Mouse (Mus musculus) bone marrow, adult 2 months (tissue): ENCODE data around the gene Ulk4.

ENCODE experiments used
- CTCF ChIP-seq: fragments of 200-500 bp; IDR thresholded peaks from 2 replicates; pipeline ENCODE4 v1.5.1; 2011; ENCODE audit warnings: low read length, control low read depth; ENCODE audit not compliant: control insufficient read depth, insufficient read depth
- POLR2A ChIP-seq: fragments of 200-500 bp; IDR thresholded peaks from 2 replicates; pipeline ENCODE4 v1.6.1; 2011; ENCODE audit warnings: low read depth, mild to moderate bottlenecking, control low read depth, low read length, borderline replicate concordance; ENCODE audit not compliant: control insufficient read depth

- TF ChIP-seq POLR2A: no peak
- no peak for TF ChIP-seq CTCF
Measured at GRCm38 (mm10) chr9:121018524-121019315, 258.3 kb downstream of the Ulk4 start.
